Mouse (Mus musculus) brain, embryonic 14.5 days (tissue): ENCODE results near the gene St6galnac6. TPM values are rescaled to one million over a fixed set of nuclear protein-coding genes. Genes with fewer than 3 reads are reported as not detected.
A peak's percentile ranks its signal among the peaks of the same experiment; 100 is the strongest.

ENCODE experiments used
- DNase-seq: peaks from one replicate; pipeline ENCODE4 v3.0.0-alpha.2; 2011; ENCODE audit warnings: low read depth
- CTCF ChIP-seq: fragments of 200-500 bp; IDR thresholded peaks from 2 replicates; pipeline ENCODE4 v1.5.1; 2012; ENCODE audit warnings: inconsistent platforms, mild to moderate bottlenecking, moderate library complexity, borderline replicate concordance; ENCODE audit not compliant: insufficient read depth, insufficient read length; ENCODE audit errors: extremely low read depth
- POLR2A ChIP-seq: fragments of 200-500 bp; IDR thresholded peaks from 2 replicates; pipeline ENCODE4 v1.6.1; 2012; ENCODE audit warnings: mild to moderate bottlenecking, inconsistent platforms, borderline replicate concordance; ENCODE audit not compliant: poor library complexity, insufficient read depth, insufficient read length, severe bottlenecking; ENCODE audit errors: extremely low read depth
- polyA plus RNA-seq: library from polyadenylated mRNA; depleted of rRNA; stranded (reverse); fragments of >200 nt; gene quantifications from 2 replicates; pipeline ENCODE4 v1.2.3, GENCODE M21; 2012

The St6galnac6 gene
- polyA plus RNA-seq, 1 experiment: 22.6 TPM

GRCm38 (mm10) chr2:32608778-32609435 is 9.4 kb downstream of the St6galnac6 start:
- TF ChIP-seq CTCF (no peak), POLR2A (no peak)
- DNase-seq: no peak

GRCm38 (mm10) chr2:32610610-32611229 is 11.2 kb downstream of the St6galnac6 start:
- peak; percentile 56 for DNase-seq
- TF ChIP-seq POLR2A: no peak
- peak; percentile 44; the same call in 1 of the 2 replicates for TF ChIP-seq CTCF

- DNase-seq: no peak
- TF ChIP-seq POLR2A: no peak
- TF ChIP-seq CTCF: no peak
Observed at GRCm38 (mm10) chr2:32612274-32612673, 12.8 kb downstream of the St6galnac6 start.

GRCm38 (mm10) chr2:32617109-32617508 is 17.6 kb downstream of the St6galnac6 start:
- no peak for DNase-seq
- TF ChIP-seq POLR2A (no peak), CTCF (no peak)

- no peak for DNase-seq
- no peak for TF ChIP-seq POLR2A
- TF ChIP-seq CTCF: peak; percentile 29; the same call in 1 of the 2 replicates
Observed at GRCm38 (mm10) chr2:32617601-32618000, 18.1 kb downstream of the St6galnac6 start.

- TF ChIP-seq POLR2A: no peak
- TF ChIP-seq CTCF: no peak
- DNase-seq: peak; percentile 47
Observed at GRCm38 (mm10) chr2:32618051-32618450, 18.5 kb downstream of the St6galnac6 start.

GRCm38 (mm10) chr2:32620682-32621516 is 21.4 kb downstream of the St6galnac6 start:
- no peak for TF ChIP-seq CTCF
- TF ChIP-seq POLR2A: no peak
- DNase-seq: peak; percentile 67

- no peak for TF ChIP-seq POLR2A
- TF ChIP-seq CTCF: no peak
- DNase-seq: no peak
Observed at GRCm38 (mm10) chr2:32621517-32621859, 22.0 kb downstream of the St6galnac6 start, which contains the start of gene Ak1. Gene Ak1 (plus strand): TSS chr2:32621758.

GRCm38 (mm10) chr2:32624111-32624748 is 24.7 kb downstream of the St6galnac6 start:
- TF ChIP-seq POLR2A (no peak), CTCF (no peak)
- no peak for DNase-seq

- peak; percentile 93 for DNase-seq
- 0 out of 2 replicates have a peak, but pooled peaks have one; percentile 5 for TF ChIP-seq CTCF
- TF ChIP-seq POLR2A: peak; percentile 79; the same call in 1 of the 2 replicates
Observed at GRCm38 (mm10) chr2:32625212-32625872, 25.8 kb downstream of the St6galnac6 start.

GRCm38 (mm10) chr2:32625873-32626694 is 26.6 kb downstream of the St6galnac6 start:
- peak; percentile 64 for DNase-seq
- TF ChIP-seq POLR2A (no peak), CTCF (no peak)
